Mouse (Mus musculus): ENCODE measurements around the gene Spata1. TPM values are rescaled to one million over a fixed set of nuclear protein-coding genes. Genes with fewer than 3 reads are reported as not detected.

Gene Spata1
- polyA plus RNA-seq, 1 experiment from 2014 or later = 5.4 TPM

- Histone ChIP-seq H3K4me3 (peak overlapping the region; percentile 78), H3K4me1 (peaks cover 26% of the 10 kb centered on the region), H3K27ac (peak overlapping the region; percentile 99), H3K36me3 (peaks cover 17% of the 10 kb centered on the region), H3K9me3 (no peaks in the 10 kb centered on the region), H3K27me3 (ENCODE audit: insufficient read depth, poor library complexity, severe bottlenecking) (no peaks in the 10 kb centered on the region)
- WGBS = under 1% methylated on average over 51 of the region's 57 CpGs
- DNase-seq (ENCODE audit: low spot score) = peak; percentile 89
Measured at GRCm38 (mm10) chr3:146500003-146500809, 653 bp upstream of the Spata1 start.

DNA sequence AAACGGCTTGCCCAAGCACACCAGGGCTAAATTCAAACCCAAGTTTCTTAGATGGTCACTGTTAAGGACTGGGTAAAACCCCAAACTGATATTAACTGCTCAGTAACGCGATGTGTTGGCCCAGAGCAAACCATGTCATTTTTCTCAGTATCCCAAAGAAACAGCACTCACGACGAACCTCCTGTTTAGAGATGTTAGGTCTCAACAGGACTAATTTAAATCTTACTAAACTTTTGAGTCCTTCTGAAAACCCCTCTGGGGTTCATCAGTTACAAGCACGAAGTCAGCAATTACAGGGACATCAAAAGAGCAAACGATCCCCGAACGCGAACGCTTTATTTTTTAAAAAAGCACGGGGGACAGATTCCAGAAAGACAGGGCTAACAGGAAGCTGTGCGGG lies 564 bp downstream of the Spata1 start:
- Histone ChIP-seq H3K9me3 (no peaks in the 10 kb centered on the region), H3K27ac (peak overlapping the region; percentile 99), H3K36me3 (peaks cover 12% of the 10 kb centered on the region), H3K4me1 (peaks cover 26% of the 10 kb centered on the region), H3K27me3 (ENCODE audit: insufficient read depth, poor library complexity, severe bottlenecking) (no peaks in the 10 kb centered on the region), H3K4me3 (peak overlapping the region; percentile 78)
- WGBS = 3% methylated on average over 13 of the region's 13 CpGs
- no peak for DNase-seq (ENCODE audit: low spot score)

- Histone ChIP-seq H3K27me3 (ENCODE audit: insufficient read depth, poor library complexity, severe bottlenecking) (no peaks in the 10 kb centered on the region), H3K36me3 (no peaks in the 10 kb centered on the region), H3K9me3 (no peaks in the 10 kb centered on the region), H3K4me1 (no peaks in the 10 kb centered on the region), H3K4me3 (no peak overlapping the region), H3K27ac (no peak overlapping the region)
- DNase-seq (ENCODE audit: low spot score) = no peak
- 85% methylated on average over 8 of the region's 8 CpGs for WGBS
Measured at GRCm38 (mm10) chr3:146494941-146495340, 4.6 kb downstream of the Spata1 start.

DNA sequence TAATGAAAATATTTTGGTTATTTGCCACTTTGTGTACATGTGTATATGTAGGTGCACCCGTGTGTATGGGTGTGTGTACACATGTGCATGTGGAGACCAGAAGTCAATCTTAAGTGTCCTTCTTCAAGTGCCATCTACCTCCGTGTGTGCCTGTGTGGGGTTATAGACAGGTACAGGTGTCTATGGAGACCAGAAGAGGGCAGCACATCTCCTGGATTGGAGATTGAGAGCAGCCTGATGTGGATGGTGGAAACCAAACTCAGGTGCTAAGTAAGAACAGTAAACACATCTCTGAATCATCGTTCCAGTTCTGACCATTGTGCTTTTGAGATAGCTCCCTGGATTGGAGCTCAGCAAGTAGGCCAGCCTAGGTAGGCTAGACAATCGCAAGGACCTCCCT lies 13.1 kb downstream of the Spata1 start:
- H3K4me3 ChIP-seq = no peak overlapping the region
- H3K9me3 ChIP-seq = no peaks in the 10 kb centered on the region
- H3K27me3 ChIP-seq (ENCODE audit: insufficient read depth, poor library complexity, severe bottlenecking) = no peaks in the 10 kb centered on the region
- H3K27ac ChIP-seq = no peak overlapping the region
- DNase-seq (ENCODE audit: low spot score) = no peak
- no peaks in the 10 kb centered on the region for H3K4me1 ChIP-seq
- WGBS = 79% methylated on average over 4 of the region's 4 CpGs
- peaks cover 5% of the 10 kb centered on the region; the same call in 1 of the 2 replicates for H3K36me3 ChIP-seq

DNA sequence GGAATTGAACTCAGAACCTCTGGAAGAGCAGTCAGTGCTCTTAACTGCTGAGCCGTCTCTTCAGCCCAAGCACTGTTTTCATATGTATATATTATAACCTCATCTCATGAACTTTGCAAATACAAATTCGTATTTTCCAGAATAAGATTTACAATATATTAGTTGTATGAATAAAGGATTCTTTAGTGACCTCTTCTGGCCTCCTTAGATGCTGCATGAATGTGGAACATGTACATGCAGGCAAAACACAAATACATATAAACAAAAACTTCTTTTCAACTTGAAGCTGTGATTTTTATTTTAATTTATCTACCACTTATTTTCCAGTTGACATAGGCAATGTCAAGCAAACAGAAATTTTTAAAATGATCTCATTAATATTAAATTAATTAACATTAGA lies 17.5 kb downstream of the Spata1 start:
- no peak for DNase-seq (ENCODE audit: low spot score)
- Histone ChIP-seq H3K9me3 (no peaks in the 10 kb centered on the region), H3K27me3 (ENCODE audit: insufficient read depth, poor library complexity, severe bottlenecking) (no peaks in the 10 kb centered on the region), H3K36me3 (peaks cover 5% of the 10 kb centered on the region; the same call in 1 of the 2 replicates), H3K4me3 (no peak overlapping the region), H3K4me1 (no peaks in the 10 kb centered on the region), H3K27ac (no peak overlapping the region)
- 67% methylated on average over 2 of the region's 2 CpGs for WGBS

DNA sequence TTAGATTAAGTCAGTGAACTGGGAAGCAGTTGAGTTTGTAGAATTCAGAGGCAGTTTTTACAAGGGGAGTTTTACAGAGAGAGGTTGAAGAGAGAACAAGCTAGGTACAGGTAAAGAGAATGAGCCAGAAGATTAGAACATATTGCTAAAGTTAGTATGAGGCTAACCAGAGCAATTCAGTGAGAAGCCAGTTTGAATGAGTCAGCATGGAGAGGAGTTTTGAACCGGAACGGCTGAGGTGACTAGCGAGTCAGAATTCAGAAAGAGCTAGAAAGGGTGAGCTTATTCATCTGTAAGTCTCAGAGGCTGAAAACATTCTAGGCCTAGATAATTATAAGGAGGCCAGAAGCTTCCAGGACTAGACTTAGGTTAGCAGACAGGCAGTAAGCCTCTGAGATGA lies 25.1 kb downstream of the Spata1 start:
- no peak for DNase-seq (ENCODE audit: low spot score)

DNA sequence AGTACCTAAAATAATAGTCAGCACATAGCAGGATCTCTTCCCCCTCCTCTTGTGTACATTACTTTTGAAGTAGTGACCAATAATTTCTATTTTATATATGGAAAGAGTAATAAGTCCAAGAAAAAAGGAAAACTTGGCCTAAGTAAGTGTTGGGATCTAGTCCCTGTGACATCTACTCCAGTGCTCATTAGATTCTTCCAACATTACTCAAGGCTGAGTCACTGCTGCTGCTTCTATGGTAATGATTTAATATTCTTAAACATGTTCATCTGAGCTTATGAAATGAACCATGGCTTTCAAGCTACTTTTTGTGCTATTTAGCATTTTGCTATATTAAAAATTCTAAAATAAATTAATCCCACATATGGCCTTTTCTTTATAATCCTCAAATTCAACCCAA lies 25.8 kb downstream of the Spata1 start:
- H3K9me3 ChIP-seq = no peaks in the 10 kb centered on the region
- no peak overlapping the region for H3K4me3 ChIP-seq
- H3K4me1 ChIP-seq = 0 out of 2 replicates have a peak, but pooled peaks cover 3% of the 10 kb centered on the region
- H3K36me3 ChIP-seq = no peaks in the 10 kb centered on the region
- no peak for DNase-seq (ENCODE audit: low spot score)
- no peak overlapping the region for H3K27ac ChIP-seq
- no peaks in the 10 kb centered on the region for H3K27me3 ChIP-seq (ENCODE audit: insufficient read depth, poor library complexity, severe bottlenecking)

More for the DNA sequence above, 25.1 kb downstream of the Spata1 start:
- Histone ChIP-seq H3K4me3 (no peak overlapping the region), H3K36me3 (no peaks in the 10 kb centered on the region), H3K27ac (no peak overlapping the region), H3K27me3 (ENCODE audit: insufficient read depth, poor library complexity, severe bottlenecking) (no peaks in the 10 kb centered on the region), H3K9me3 (no peaks in the 10 kb centered on the region), H3K4me1 (0 out of 2 replicates have a peak, but pooled peaks cover 3% of the 10 kb centered on the region)
- WGBS = 88% methylated on average over 3 of the region's 3 CpGs

- no peak overlapping the region for H3K4me3 ChIP-seq
- 0 out of 2 replicates have a peak, but pooled peaks cover 3% of the 10 kb centered on the region for H3K4me1 ChIP-seq
- no peaks in the 10 kb centered on the region for H3K36me3 ChIP-seq
- DNase-seq (ENCODE audit: low spot score) = no peak
- no peaks in the 10 kb centered on the region for H3K27me3 ChIP-seq (ENCODE audit: insufficient read depth, poor library complexity, severe bottlenecking)
- WGBS = 67% methylated on average over 4 of the region's 4 CpGs
- no peaks in the 10 kb centered on the region for H3K9me3 ChIP-seq
- no peak overlapping the region for H3K27ac ChIP-seq
Measured at GRCm38 (mm10) chr3:146472657-146473056, 26.9 kb downstream of the Spata1 start.

DNA sequence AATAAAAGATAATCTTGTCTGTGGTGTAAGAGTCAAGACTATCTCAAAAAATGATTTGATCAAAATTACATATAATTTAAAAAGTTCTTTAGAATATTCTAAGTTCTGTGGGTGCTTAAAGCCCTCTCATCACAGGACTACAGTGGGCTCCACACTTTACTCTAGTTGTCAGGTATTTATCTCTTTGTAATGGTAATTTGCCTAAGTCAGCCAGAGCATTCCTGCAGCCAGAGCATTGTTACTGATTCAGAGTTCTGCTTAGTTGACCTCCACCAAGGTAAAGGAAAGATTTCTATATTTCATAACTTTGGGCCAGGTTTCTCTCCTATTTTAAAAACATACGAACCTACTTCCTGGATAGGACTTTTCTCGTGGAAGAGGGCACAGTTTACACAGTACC lies 30.3 kb downstream of the Spata1 start:
- H3K4me1 ChIP-seq = 0 out of 2 replicates have a peak, but pooled peaks cover 3% of the 10 kb centered on the region
- no peak overlapping the region for H3K4me3 ChIP-seq
- no peaks in the 10 kb centered on the region for H3K9me3 ChIP-seq
- no peaks in the 10 kb centered on the region for H3K27me3 ChIP-seq (ENCODE audit: insufficient read depth, poor library complexity, severe bottlenecking)
- DNase-seq (ENCODE audit: low spot score) = no peak
- 75% methylated on average over 2 of the region's 2 CpGs for WGBS
- H3K36me3 ChIP-seq = peaks cover 5% of the 10 kb centered on the region; the same call in 1 of the 2 replicates
- H3K27ac ChIP-seq = no peak overlapping the region

- Histone ChIP-seq H3K4me1 (no peaks in the 10 kb centered on the region), H3K9me3 (no peaks in the 10 kb centered on the region), H3K4me3 (no peak overlapping the region), H3K27me3 (ENCODE audit: insufficient read depth, poor library complexity, severe bottlenecking) (no peaks in the 10 kb centered on the region), H3K36me3 (peaks cover 5% of the 10 kb centered on the region; the same call in 1 of the 2 replicates), H3K27ac (no peak overlapping the region)
- DNase-seq (ENCODE audit: low spot score) = no peak
- WGBS = 48% methylated on average over 2 of the region's 2 CpGs
Measured at GRCm38 (mm10) chr3:146462939-146463338, 36.6 kb downstream of the Spata1 start.

DNA sequence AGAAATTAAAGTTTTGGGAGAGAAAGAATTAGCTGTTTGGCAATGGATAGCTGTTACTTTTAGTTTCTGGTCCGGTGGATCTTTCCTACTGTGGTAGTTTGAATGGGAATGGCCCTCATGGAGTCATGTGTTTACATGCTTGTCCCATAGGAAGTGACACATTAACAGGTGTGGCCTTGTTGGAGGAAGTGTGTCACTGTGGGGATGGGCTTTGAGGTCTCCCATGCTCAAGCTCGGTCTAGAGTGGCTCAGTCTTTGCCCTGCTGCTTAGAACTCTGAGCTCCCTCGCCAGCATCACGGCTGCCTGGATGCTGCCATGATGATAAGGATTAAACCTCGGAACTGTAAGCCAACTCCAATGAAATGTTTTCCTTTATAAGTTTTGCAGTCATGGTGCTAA lies 48.2 kb downstream of the Spata1 start:
- no peaks in the 10 kb centered on the region for H3K27me3 ChIP-seq (ENCODE audit: insufficient read depth, poor library complexity, severe bottlenecking)
- WGBS = 89% methylated on average over 5 of the region's 5 CpGs
- H3K4me3 ChIP-seq = no peak overlapping the region; the same call in 1 of the 2 replicates
- H3K36me3 ChIP-seq = peaks cover 7% of the 10 kb centered on the region; the same call in 1 of the 2 replicates
- H3K27ac ChIP-seq = no peak overlapping the region
- peaks cover 26% of the 10 kb centered on the region for H3K4me1 ChIP-seq
- no peaks in the 10 kb centered on the region for H3K9me3 ChIP-seq
- no peak for DNase-seq (ENCODE audit: low spot score)

DNA sequence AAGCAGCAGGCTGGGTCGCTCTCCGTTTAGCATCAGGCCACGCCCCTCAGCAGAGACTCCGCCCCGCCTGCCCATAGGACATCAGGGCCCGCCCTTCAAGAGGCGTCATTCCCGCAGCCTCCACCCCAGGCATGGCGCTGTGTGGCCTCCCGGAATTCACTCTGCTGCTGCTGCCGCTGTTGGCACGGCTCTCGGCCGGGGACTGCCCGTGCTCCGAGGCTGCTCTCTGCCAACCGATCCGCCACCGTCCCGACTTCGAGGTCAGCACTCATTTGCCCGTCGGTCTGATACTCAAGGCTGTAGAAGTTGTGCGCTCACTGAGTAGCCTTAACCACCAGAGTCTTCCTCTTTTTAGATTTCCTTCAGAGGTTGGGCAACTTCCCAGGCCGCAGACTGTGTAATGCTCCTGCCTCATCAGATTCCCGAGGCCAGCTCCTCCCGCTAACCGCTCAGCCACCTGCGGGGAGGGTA lies 49.1 kb downstream of the Spata1 start:
- peaks cover 12% of the 10 kb centered on the region; the same call in 1 of the 2 replicates for H3K36me3 ChIP-seq
- under 1% methylated on average over 29 of the region's 29 CpGs for WGBS
- H3K4me1 ChIP-seq = peaks cover 26% of the 10 kb centered on the region
- peak overlapping the region; percentile 72 for H3K4me3 ChIP-seq
- peak; percentile 98 for DNase-seq (ENCODE audit: low spot score)
- no peaks in the 10 kb centered on the region for H3K9me3 ChIP-seq
- no peaks in the 10 kb centered on the region for H3K27me3 ChIP-seq (ENCODE audit: insufficient read depth, poor library complexity, severe bottlenecking)
- H3K27ac ChIP-seq = peak overlapping the region; percentile 93

- H3K4me1 ChIP-seq = peaks cover 26% of the 10 kb centered on the region
- H3K36me3 ChIP-seq = peaks cover 10% of the 10 kb centered on the region; the same call in 1 of the 2 replicates
- peak within 1 kb of the TSS; percentile 72 for H3K4me3 ChIP-seq
- no peak for DNase-seq (ENCODE audit: low spot score)
- peak within 1 kb of the TSS; percentile 93 for H3K27ac ChIP-seq
- no peaks in the 10 kb centered on the region for H3K27me3 ChIP-seq (ENCODE audit: insufficient read depth, poor library complexity, severe bottlenecking)
- H3K9me3 ChIP-seq = no peaks in the 10 kb centered on the region
- WGBS = 54% methylated on average over 9 of the region's 9 CpGs
Measured at GRCm38 (mm10) chr3:146449745-146450250, 49.8 kb downstream of the Spata1 start, which contains the start of gene Ctbs. Ctbs (plus strand) TSS chr3:146449795.

Data from heart, embryonic 10.5 days (tissue).